ENCODE assay signal across 7 mouse cellular contexts in the genomic region with DNA sequence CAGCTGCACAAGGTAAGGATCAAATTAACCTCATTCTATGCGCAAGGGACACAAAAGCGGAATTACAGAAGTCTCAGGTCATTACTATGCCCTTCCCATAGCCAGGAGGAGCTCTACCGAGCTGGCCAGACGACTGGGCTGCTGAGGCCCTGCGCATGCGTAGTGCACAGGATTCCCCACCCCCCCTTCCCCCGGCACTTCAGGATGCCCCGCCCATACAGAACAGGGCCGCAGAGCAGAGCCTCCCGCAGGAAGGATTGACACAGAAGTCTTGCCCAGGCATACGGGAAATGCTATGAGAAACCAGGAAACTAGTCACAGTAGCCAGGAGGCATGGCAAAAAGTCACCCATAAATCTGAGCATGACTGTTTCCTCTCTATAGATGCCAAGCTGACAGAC. TPM values are rescaled to one million over a fixed set of nuclear protein-coding genes. Genes with fewer than 3 reads are reported as not detected.
DNase-seq lines count a peak whose midpoint lies in the region; ATAC-seq and TF ChIP-seq lines count a peak whose summit lies in the region.

No protein-coding gene starts in this region.

- 0 out of 2 replicates have a peak, but pooled peaks cover 3% of the 10 kb centered on the region for H3K4me1 ChIP-seq in forebrain, embryonic 16.5 days (replicated peaks; ENCODE audit: control insufficient read depth, insufficient read depth, low read length)
- no peaks in the 10 kb centered on the region for H3K4me1 ChIP-seq in small intestine, adult 2 months (ENCODE audit: control insufficient read depth, insufficient read depth, insufficient read length, low read length)

- H3K4me2 ChIP-seq in forebrain, embryonic 16.5 days (ENCODE audit: low read length): peak overlapping the region; percentile 55

- no peaks in the 10 kb centered on the region for H3K27me3 ChIP-seq in forebrain, embryonic 16.5 days (replicated peaks; ENCODE audit: control insufficient read depth, insufficient read depth, low read length)
- no peaks in the 10 kb centered on the region for H3K27me3 ChIP-seq in small intestine, adult 2 months (ENCODE audit: control insufficient read depth, insufficient read depth, low read length)

- no peak overlapping the region for H3K27ac ChIP-seq in forebrain, embryonic 16.5 days (ENCODE audit: low read length)
- H3K27ac ChIP-seq in small intestine, adult 2 months (ENCODE audit: insufficient read depth, low read depth, low read length): no peak overlapping the region

- no peak for TF ChIP-seq POLR2A in small intestine, adult 2 months (IDR thresholded peaks at IDR 0.05; ENCODE audit: low read depth, low read length)

- TF ChIP-seq CTCF in small intestine, adult 2 months (IDR thresholded peaks at IDR 0.05; ENCODE audit: extremely low read depth, insufficient read length, insufficient replicate concordance, low read depth, low read length): peak; percentile 15; the same call in 1 of the 2 replicates

- 3% methylated on average over 11 of the region's 11 CpGs for WGBS in forebrain, embryonic 16.5 days
- WGBS in small intestine, adult 2 months: 4% methylated on average over 11 of the region's 11 CpGs

- H3K9ac ChIP-seq in forebrain, embryonic 16.5 days (replicated peaks; ENCODE audit: low read depth, low read length): no peak overlapping the region

- DNase-seq in adrenal gland, adult 2 months: peak; percentile 63
- DNase-seq in cerebellum, adult 8-10 months: peak; percentile 9
- DNase-seq in layer of hippocampus, postnatal 14 days (ENCODE audit: low spot score in 2 of 2): peak; percentile 12 to 19

- no peaks in the 10 kb centered on the region for H3K9me3 ChIP-seq in forebrain, embryonic 16.5 days (ENCODE audit: control insufficient read depth, low read length)

- no peaks in the 10 kb centered on the region for H3K36me3 ChIP-seq in forebrain, embryonic 16.5 days (ENCODE audit: control insufficient read depth, insufficient read depth)
- H3K36me3 ChIP-seq in small intestine, adult 2 months (ENCODE audit: control insufficient read depth, insufficient read depth, low read length): no peaks in the 10 kb centered on the region

- ATAC-seq in forebrain, embryonic 16.5 days: peak; percentile 94
- peak; percentile 87 to 96 for ATAC-seq in hematopoietic stem cell, adult 5-6 weeks (replicated peaks in 1 of 2; ENCODE audit: insufficient read depth in 1 of 2, low FRiP score in 2 of 2, low TSS enrichment in 1 of 2, low read depth in 1 of 2, poor library complexity in 2 of 2, severe bottlenecking in 2 of 2)
- peak; percentile 96 for ATAC-seq in megakaryocyte progenitor cell, adult 5-6 weeks (replicated peaks; ENCODE audit: poor library complexity)

- H3K4me3 ChIP-seq in forebrain, embryonic 16.5 days (replicated peaks; ENCODE audit: low read length): peak overlapping the region; percentile 33
- H3K4me3 ChIP-seq in small intestine, adult 2 months (ENCODE audit: low read depth, low read length): no peak overlapping the region

RNA-seq across cellular contexts. Expression of gene Birc3, which starts 41.5 kb away (rescaled TPM):
- 10 to 100 TPM; 17.3 to 26.1 TPM for total RNA-seq in adrenal gland, adult 2 months (2021)
- 3.1 and 3.7 TPM in 2 replicates for polyA plus RNA-seq in adrenal gland, adult 2 months (2012; rRNA removed)
- polyA plus RNA-seq in forebrain, embryonic 16.5 days (2015; fragmentation: Nextera tagmentation; extraction: Ambion mirVana): 1.9 and 2.0 TPM in 2 replicates
- total RNA-seq in hematopoietic stem cell, adult 5-6 weeks (2017): 87.4 and 95.3 TPM in 2 replicates
- 1 to 10 TPM; 3.7 to 4.2 TPM for total RNA-seq in layer of hippocampus, postnatal 14 days (2021)
- 34.4 and 38.0 TPM in 2 replicates for total RNA-seq in megakaryocyte progenitor cell, adult 5-6 weeks (2015)
- total RNA-seq in megakaryocyte progenitor cell, adult 5-6 weeks (2017): 25.5 and 31.8 TPM in 2 replicates
- 6.1 and 13.7 TPM in 2 replicates for polyA plus RNA-seq in small intestine, adult 2 months (2012; rRNA removed)

Comparison
In these comparisons a context has a peak if more than half of its experiments do, and no peak if none do; other contexts are left out.
1. DNase-seq: peak in every context shown above with its lines; median percentile 63 in adrenal gland, adult 2 months; 16 in layer of hippocampus, postnatal 14 days; 9 in cerebellum, adult 8-10 months.